Mouse (Mus musculus) embryo, embryonic 11.5 days (tissue): ENCODE data around the gene Ccdc137.

ENCODE experiments used
- DNase-seq: peaks from one replicate; pipeline ENCODE4 v3.0.0-alpha.2; 2012; ENCODE audit warnings: low read depth, low spot score

Gene Ccdc137

GRCm38 (mm10) chr11:120498226-120498625, 40.3 kb downstream of the Ccdc137 start:
- no peak for DNase-seq

- no peak for DNase-seq
Measured at GRCm38 (mm10) chr11:120498891-120499290, 41.0 kb downstream of the Ccdc137 start.

- DNase-seq, result no peak
Measured at GRCm38 (mm10) chr11:120499894-120500293, 42.0 kb downstream of the Ccdc137 start.

GRCm38 (mm10) chr11:120500357-120500756, 42.4 kb downstream of the Ccdc137 start:
- no peak for DNase-seq

- DNase-seq, result no peak
Measured at GRCm38 (mm10) chr11:120501018-120501417, 43.1 kb downstream of the Ccdc137 start.

- DNase-seq, result no peak
Measured at GRCm38 (mm10) chr11:120501701-120502100, 43.8 kb downstream of the Ccdc137 start.

- DNase-seq, result no peak
Measured at GRCm38 (mm10) chr11:120505661-120506060, 47.7 kb downstream of the Ccdc137 start.

GRCm38 (mm10) chr11:120506899-120507298, 49.0 kb downstream of the Ccdc137 start:
- no peak for DNase-seq

GRCm38 (mm10) chr11:120507611-120508289, 49.8 kb downstream of the Ccdc137 start:
- DNase-seq, result no peak

- DNase-seq, result no peak
Measured at GRCm38 (mm10) chr11:120508290-120508870, 50.5 kb downstream of the Ccdc137 start.

- DNase-seq, result no peak
Measured at GRCm38 (mm10) chr11:120509940-120510339, 52.0 kb downstream of the Ccdc137 start.

- no peak for DNase-seq
Measured at GRCm38 (mm10) chr11:120510375-120511030, 52.6 kb downstream of the Ccdc137 start.

GRCm38 (mm10) chr11:120512790-120513453, 55.0 kb downstream of the Ccdc137 start:
- DNase-seq, result no peak
